Mouse (Mus musculus) forebrain, embryonic 12.5 days (tissue): ENCODE data around the gene Gm45021. TPM values are rescaled to one million over a fixed set of nuclear protein-coding genes. Genes with fewer than 3 reads are reported as not detected.
"Not testable (repeated sequence)": the region's sequence is repeated elsewhere in the genome, so short reads cannot be mapped to it uniquely, and the experiment has no call there.

ENCODE experiments used
- ATAC-seq: fragments of 200-750 bp; cut with Nextera tagmentation; 2 replicates; pipeline ENCODE4 v1.8.0; 2017; ENCODE audit warnings: moderate TSS enrichment; ENCODE audit not compliant: low FRiP score
- H3K27ac ChIP-seq: fragments of 300-500 bp; sonication (generic); 2 replicates; pipeline ENCODE4 v1.5.1; 2016; ENCODE audit warnings: mild to moderate bottlenecking
- H3K27me3 ChIP-seq: fragments of 300-500 bp; sonication (generic); 2 replicates; pipeline ENCODE4 v1.6.1; 2016; ENCODE audit warnings: mild to moderate bottlenecking
- H3K36me3 ChIP-seq: fragments of 300-500 bp; sonication (generic); replicated peaks from 2 replicates; pipeline ENCODE4 v1.6.1; 2016; ENCODE audit warnings: mild to moderate bottlenecking
- H3K4me1 ChIP-seq: fragments of 300-500 bp; sonication (generic); 2 replicates; pipeline ENCODE4 v1.6.1; 2016
- H3K4me2 ChIP-seq: fragments of 300-500 bp; sonication (generic); 2 replicates; pipeline ENCODE4 v1.6.1; 2016; ENCODE audit warnings: mild to moderate bottlenecking, moderate library complexity
- H3K4me3 ChIP-seq: fragments of 300-500 bp; sonication (generic); replicated peaks from 2 replicates; pipeline ENCODE4 v1.5.1; 2016; ENCODE audit warnings: mild to moderate bottlenecking
- H3K9ac ChIP-seq: fragments of 300-500 bp; sonication (generic); 2 replicates; pipeline ENCODE4 v1.6.1; 2016; ENCODE audit warnings: mild to moderate bottlenecking
- H3K9me3 ChIP-seq: fragments of 300-500 bp; sonication (generic); 2 replicates; pipeline ENCODE4 v1.6.1; 2016
- WGBS: fragments of 180-500 bp; shearing (Covaris S2); methylation state at CpG from one replicate; pipeline ENCODE4 v1.1.7; 2016; 5-methylcytosine and 5-hydroxymethylcytosine counted together
- polyA plus RNA-seq: library from polyadenylated mRNA; unstranded; fragments of >200 nt; fragmentation: Nextera tagmentation; extraction: Ambion mirVana; gene quantifications from 2 replicates; pipeline ENCODE4 v1.2.1, GENCODE M21; 2016

Gm45021 gene
- polyA plus RNA-seq, 1 experiment from 2014 or later = not detected

DNA sequence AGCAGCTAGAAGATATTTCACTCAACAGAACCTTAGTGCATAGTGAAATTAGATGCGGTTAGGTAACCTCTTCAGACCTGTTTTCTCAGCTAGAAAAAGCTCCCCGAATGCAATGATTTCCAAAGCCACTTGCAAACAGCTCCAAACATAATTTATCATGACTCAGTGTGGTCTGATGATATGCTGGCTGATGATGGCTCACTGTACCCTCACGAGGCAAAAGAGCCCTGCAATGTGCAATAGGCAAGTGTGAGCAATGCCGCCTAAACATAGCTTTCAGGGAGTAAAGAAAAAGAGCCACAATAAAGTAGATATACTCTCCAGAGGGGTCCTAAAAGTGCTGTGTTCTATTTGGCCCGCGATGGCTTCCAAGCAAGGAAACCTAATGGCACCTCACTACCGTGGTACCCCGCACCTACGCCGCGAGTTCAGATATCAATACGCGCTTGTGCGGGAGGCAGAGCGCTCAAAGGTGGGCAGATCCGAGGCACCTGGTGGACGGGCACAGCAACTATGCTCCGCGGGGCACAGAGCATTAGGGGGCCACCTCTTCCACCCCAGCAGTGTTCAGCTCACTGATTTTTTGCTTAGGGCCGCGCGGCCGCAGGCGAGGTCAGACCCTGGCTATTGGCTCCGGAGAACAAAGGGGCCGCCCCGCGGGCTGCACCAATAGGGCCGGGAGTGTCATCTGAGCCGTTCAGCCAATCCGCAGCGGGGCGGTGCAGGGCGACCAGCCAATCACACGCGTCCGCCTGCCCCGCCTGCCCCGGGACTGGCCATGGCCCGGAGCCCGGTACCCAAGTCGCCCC is 12.1 kb downstream of the Gm45021 start, which contains the start of gene Zfp775:
Zfp775 (plus strand) TSS at position 793 of the 809 bp plus-strand sequence.
- Histone ChIP-seq H3K4me2 (peak within 1 kb of the TSS; percentile 90), H3K27me3 (no peaks in the 10 kb centered on the region), H3K4me3 (peak within 1 kb of the TSS; percentile 72), H3K9me3 (peaks cover 15% of the 10 kb centered on the region), H3K27ac (peak within 1 kb of the TSS; percentile 85), H3K4me1 (peaks cover 18% of the 10 kb centered on the region), H3K36me3 (peaks cover 37% of the 10 kb centered on the region), H3K9ac (peak within 1 kb of the TSS; percentile 82)
- peak; percentile 99 for ATAC-seq
- 4% methylated on average over 42 of the region's 42 CpGs for whole genome bisulfite sequencing

DNA sequence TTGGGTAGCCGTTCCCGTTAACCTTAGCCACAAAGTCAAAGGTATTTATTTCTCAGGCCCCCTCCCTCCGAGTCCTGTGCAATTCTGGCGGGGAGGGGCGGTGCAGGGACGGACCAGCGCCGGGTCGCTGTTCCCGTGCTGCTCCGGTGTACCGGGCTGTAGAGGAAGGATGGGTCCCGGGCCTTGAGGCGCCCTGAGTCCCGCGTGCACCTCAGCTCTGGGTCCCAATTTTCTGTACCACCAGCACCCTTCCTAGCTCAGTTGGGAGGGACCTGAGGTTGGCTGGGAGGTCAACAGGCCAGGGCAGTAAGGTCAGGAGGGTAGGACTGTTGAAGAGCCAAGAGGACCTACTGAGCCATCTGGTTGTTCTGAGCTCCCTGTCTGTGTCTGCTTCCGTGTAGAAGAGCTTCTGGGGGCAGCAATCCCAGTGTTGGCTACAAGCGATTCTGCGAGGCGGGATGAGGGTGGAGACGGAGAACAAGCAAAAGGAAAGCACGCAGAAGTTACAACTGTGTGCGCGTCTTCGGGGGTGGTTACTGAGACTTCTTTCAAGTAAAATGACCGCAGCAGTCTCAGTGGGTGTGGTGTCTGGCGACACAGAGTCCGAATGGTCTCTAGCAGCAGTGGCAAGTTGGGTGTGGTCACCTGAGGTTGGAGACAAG is 12.8 kb downstream of the Gm45021 start:
- Histone ChIP-seq H3K9me3 (peaks cover 7% of the 10 kb centered on the region), H3K9ac (peak overlapping the region; percentile 82), H3K27me3 (no peaks in the 10 kb centered on the region), H3K4me1 (peaks cover 18% of the 10 kb centered on the region), H3K36me3 (peaks cover 30% of the 10 kb centered on the region), H3K27ac (peak overlapping the region; percentile 80), H3K4me3 (peak overlapping the region; percentile 72), H3K4me2 (peak overlapping the region; percentile 90)
- WGBS = 1% methylated on average over 28 of the region's 28 CpGs
- peak; percentile 84 for ATAC-seq

DNA sequence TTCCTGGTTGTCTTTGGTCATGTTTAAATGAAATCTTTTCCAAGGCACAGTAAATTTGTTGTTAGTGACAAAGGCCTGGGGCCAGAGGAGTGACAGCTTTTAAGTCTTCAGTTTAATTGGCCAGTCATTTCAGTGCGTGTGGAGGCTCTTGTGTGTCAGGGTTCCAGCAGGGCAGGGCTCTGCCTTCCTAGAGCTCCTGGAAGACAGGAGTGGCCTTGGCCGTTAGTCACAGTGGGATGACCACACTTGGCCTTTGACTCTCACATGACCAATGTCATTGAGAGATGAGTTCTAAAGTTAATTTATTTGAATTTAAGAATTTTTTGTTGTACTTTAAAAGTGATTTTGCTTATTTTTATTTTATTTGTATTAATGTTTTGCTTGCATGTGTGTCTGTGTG is 18.7 kb downstream of the Gm45021 start:
- no peak for ATAC-seq
- WGBS = 71% methylated on average over 2 of the region's 2 CpGs

DNA sequence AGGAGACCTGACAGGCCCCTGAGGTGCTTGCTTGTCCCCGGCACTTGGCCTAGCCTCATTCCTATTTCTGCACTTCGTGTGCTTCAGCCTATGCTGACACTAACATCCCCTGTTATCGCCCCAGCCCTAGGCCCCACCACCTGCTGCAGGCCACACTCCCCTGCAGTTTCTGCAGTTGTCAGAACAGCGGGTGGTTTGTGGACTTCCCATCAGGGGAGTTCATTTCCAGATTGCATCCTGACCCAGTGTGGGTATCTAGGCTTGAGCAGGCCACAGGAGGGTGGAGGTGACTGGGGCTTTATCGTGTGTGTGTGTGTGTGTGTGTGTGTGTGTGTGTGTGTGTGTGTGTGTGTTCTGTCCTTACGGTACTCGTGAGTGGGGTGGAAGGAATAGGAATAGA is 20.1 kb downstream of the Gm45021 start:
- Histone ChIP-seq H3K9ac (no peak overlapping the region), H3K9me3 (no peaks in the 10 kb centered on the region), H3K4me1 (no peaks in the 10 kb centered on the region; the same call in 1 of the 2 replicates), H3K27me3 (no peaks in the 10 kb centered on the region), H3K36me3 (peaks cover 18% of the 10 kb centered on the region), H3K4me3 (no peak overlapping the region), H3K27ac (no peak overlapping the region), H3K4me2 (no peak overlapping the region)
- 78% methylated on average over 7 of the region's 7 CpGs for WGBS
- ATAC-seq = no peak

More for the DNA sequence above, 18.7 kb downstream of the Gm45021 start:
- Histone ChIP-seq H3K4me1 (no peaks in the 10 kb centered on the region; the same call in 1 of the 2 replicates), H3K27me3 (no peaks in the 10 kb centered on the region), H3K4me3 (no peak overlapping the region), H3K27ac (no peak overlapping the region), H3K36me3 (peaks cover 5% of the 10 kb centered on the region), H3K9me3 (no peaks in the 10 kb centered on the region), H3K9ac (no peak overlapping the region), H3K4me2 (no peak overlapping the region)

DNA sequence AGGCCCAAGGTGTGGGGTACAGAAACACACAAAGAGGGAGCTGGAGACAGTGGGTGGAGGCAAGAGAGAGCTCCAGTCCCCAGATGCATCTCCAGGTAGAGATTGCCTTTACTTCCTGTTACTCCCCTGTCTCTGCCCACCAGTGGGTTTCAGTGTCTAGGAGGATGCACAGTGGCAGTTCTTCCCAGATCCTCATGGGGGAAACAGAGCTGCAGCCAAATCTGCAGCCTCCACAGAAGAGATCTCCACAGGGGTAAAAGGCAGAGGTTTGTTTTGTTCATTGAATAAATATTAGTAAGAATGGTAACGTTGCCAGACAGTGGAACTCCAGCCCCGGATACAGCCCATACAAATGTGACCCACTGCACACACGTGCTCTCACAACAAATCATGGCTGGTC is 21.2 kb downstream of the Gm45021 start:
- Histone ChIP-seq H3K9me3 (no peaks in the 10 kb centered on the region), H3K27ac (no peak overlapping the region), H3K4me3 (no peak overlapping the region), H3K4me1 (no peaks in the 10 kb centered on the region; the same call in 1 of the 2 replicates), H3K27me3 (no peaks in the 10 kb centered on the region), H3K36me3 (peaks cover 24% of the 10 kb centered on the region), H3K9ac (no peak overlapping the region), H3K4me2 (no peak overlapping the region)
- 88% methylated on average over 3 of the region's 3 CpGs for WGBS
- ATAC-seq = no peak

DNA sequence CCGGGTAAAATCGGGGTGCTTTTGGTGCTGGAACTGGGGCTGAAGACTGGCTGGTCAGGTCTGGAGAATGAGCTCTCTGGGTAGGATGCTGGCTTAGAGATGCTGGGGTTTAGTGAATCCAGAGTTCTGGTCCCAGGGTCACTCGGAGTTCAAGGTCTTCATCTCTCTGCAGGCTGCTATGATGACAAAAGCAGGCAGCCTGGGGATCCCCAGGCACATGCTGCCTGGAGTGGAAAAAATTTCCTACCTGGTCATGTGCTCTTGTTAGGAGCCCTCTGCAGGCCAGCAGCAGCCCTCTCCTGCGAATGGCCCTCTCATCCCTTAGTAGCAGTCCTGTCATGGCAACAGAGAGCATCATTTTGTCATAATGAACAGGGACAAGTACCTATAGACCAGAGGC is 24.1 kb downstream of the Gm45021 start:
- H3K36me3 ChIP-seq = peaks cover 31% of the 10 kb centered on the region
- no peak overlapping the region for H3K9ac ChIP-seq
- no peak for ATAC-seq
- H3K4me2 ChIP-seq = no peak overlapping the region
- H3K27me3 ChIP-seq = no peaks in the 10 kb centered on the region
- no peak overlapping the region for H3K27ac ChIP-seq
- no peaks in the 10 kb centered on the region; the same call in 1 of the 2 replicates for H3K4me1 ChIP-seq
- 90% methylated on average over 4 of the region's 4 CpGs for WGBS
- no peak overlapping the region for H3K4me3 ChIP-seq
- H3K9me3 ChIP-seq = no peaks in the 10 kb centered on the region

DNA sequence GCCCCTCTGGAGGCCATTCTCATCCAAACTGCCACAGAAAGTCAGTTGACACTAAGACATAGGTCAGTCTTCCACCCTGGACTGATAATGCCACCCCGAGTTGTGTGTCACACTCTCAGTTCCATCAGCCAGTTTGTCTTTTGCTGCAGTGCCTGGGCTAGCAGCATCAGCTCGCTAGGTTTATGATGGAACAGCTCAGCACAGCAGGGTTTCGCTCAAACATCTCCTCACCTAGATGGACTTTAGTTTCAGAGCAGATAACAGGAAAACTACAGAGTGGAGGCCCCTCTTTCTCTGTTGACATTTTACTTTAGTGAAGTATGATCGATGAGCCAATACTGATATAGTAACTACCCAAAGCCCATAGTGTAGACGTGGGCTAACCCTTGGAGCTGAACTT is 25.3 kb downstream of the Gm45021 start:
- Histone ChIP-seq H3K4me3 (no peak overlapping the region), H3K36me3 (peaks cover 38% of the 10 kb centered on the region), H3K9ac (no peak overlapping the region), H3K9me3 (no peaks in the 10 kb centered on the region), H3K4me1 (no peaks in the 10 kb centered on the region), H3K27ac (no peak overlapping the region), H3K4me2 (no peak overlapping the region), H3K27me3 (no peaks in the 10 kb centered on the region)
- WGBS = 93% methylated on average over 5 of the region's 5 CpGs
- ATAC-seq = no peak

DNA sequence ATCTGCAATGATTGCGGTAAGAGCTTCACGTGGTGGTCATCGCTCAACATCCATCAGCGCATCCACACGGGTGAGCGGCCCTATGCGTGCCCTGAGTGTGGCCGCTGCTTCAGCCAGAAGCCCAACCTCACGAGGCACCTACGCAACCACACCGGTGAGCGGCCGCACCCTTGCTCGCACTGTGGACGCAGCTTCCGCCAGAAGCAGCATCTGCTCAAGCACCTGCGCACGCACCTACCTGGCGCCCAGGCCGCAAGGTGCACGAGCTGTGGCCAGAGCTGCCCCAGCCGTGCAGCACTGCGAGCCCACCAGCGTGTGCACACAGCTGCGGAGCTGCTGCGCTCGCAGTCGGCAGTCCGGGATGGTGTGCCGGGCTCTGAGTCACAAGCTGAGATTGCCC is 30.6 kb downstream of the Gm45021 start:
- 94% methylated on average over 30 of the region's 30 CpGs for WGBS
- Histone ChIP-seq H3K4me1 (no peaks in the 10 kb centered on the region), H3K4me2 (no peak overlapping the region), H3K9me3 (no peaks in the 10 kb centered on the region), H3K36me3 (peaks cover 33% of the 10 kb centered on the region), H3K27ac (no peak overlapping the region), H3K4me3 (no peak overlapping the region), H3K9ac (no peak overlapping the region), H3K27me3 (peaks cover under 1% of the 10 kb centered on the region)
- no peak for ATAC-seq

DNA sequence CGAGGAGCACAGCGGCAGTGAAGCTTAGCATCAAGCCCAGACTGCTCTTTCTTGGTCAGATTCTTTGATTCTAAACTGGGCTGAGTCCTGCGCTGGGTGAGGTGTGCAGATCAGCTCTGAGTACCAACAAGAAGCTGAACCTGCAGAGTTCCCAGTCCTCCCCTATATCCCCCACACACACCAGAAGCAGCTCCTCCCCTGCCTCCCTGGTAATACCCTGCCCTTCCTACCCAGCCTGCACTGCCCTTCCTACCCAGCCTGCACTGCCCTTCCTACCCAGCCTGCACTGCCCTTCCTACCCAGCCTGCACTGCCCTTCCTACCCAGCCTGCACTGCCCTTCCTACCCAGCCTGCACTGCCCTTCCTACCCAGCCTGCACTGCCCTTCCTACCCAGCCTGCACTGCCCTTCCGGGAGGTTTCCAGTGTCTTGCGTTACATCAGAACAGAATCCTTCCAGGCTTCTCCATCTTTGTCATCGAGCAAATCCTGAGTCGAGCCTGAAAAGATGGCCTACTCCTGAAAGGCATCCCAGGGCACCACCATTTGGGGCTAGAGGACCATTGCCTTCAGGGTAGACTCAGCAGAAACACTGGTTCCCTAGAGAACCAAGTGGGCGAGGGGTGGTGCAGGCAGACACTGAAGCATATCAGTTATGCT is 32.9 kb downstream of the Gm45021 start:
- H3K9ac ChIP-seq, ATAC-seq, H3K4me2 ChIP-seq, H3K27ac ChIP-seq, H3K9me3 ChIP-seq, H3K4me3 ChIP-seq: not testable (repeated sequence)
- WGBS = 87% methylated on average over 8 of the region's 8 CpGs
- peaks cover 22% of the 10 kb centered on the region for H3K27me3 ChIP-seq
- H3K36me3 ChIP-seq = peaks cover 28% of the 10 kb centered on the region
- H3K4me1 ChIP-seq = peaks cover 10% of the 10 kb centered on the region

DNA sequence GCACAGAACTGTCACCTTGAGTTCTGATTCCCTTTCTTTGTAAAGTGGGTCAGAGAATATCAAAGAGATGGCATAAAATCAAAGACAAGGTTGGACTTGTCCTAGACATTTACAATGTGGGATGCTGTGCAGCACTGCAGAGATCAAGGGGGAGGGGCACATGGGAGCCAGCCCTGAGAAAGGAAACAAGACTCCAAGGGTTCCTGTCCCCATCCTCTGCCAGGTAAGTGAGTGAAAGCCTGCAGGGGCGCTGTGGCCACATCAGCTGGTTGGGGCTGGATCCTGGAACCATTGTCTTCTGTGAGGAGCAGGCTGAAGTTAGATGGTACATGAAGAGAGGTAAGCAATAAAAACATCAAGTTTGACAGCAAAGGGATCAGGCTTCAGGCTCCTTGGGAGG is 34.0 kb downstream of the Gm45021 start:
- Histone ChIP-seq H3K27me3 (peaks cover 33% of the 10 kb centered on the region), H3K9me3 (no peaks in the 10 kb centered on the region), H3K4me2 (no peak overlapping the region), H3K4me1 (peaks cover 14% of the 10 kb centered on the region), H3K4me3 (no peak overlapping the region), H3K27ac (no peak overlapping the region), H3K36me3 (peaks cover 24% of the 10 kb centered on the region), H3K9ac (no peak overlapping the region)
- ATAC-seq = no peak
- WGBS = 24% methylated on average over 1 of the region's 1 CpGs

DNA sequence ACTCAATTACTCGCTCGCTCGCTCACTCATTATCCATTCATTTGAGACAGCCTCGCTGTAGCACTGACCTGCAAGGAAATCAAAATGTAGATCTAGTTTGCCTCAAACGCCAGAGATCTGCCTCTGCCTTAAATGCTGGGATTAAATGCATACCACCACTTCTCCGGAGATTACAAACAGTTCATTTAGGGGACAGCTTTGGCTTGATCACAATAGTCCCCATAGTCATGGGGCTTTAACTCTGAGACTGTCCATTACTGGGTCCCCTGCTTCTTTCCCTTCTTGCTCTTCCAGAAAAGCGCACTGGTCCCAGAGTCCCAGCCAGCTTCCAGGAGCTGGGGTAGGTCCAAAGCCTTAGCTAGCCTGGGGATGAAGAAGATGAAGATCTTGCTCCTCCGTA is 37.1 kb downstream of the Gm45021 start, which contains the start of gene AI854703:
AI854703 (plus strand) TSS at position 301 of the 400 bp plus-strand sequence.
- Histone ChIP-seq H3K4me3 (peak within 1 kb of the TSS; percentile 44), H3K36me3 (no peaks in the 10 kb centered on the region), H3K4me2 (peak within 1 kb of the TSS; percentile 66), H3K9me3 (no peaks in the 10 kb centered on the region), H3K27ac (no peak within 1 kb of the TSS), H3K27me3 (peaks cover 56% of the 10 kb centered on the region), H3K4me1 (peaks cover 23% of the 10 kb centered on the region), H3K9ac (peak within 1 kb of the TSS; percentile 48)
- ATAC-seq = no peak
- WGBS = 16% methylated on average over 8 of the region's 8 CpGs

DNA sequence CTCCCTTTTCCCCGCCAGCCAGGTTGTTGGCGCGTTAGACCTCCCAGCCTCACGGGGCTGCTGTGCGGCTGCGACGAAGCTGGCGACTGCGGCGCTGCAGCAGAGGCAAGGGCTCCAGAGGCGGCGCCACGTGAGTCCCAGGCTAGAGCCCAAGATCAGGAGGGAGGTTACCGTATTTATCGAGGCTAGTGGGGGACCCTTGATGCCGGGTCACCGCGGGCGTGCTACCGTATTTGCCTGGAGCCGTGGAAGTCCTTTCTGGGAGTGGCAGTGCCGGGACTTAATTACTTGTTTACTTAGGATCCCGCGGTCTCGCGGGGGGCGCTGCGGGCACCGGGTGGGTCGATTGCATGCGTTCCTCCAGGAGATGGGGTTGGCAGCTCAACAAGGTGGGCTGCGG is 37.6 kb downstream of the Gm45021 start:
- Histone ChIP-seq H3K4me2 (peak overlapping the region; percentile 66), H3K27me3 (peaks cover 61% of the 10 kb centered on the region), H3K9ac (peak overlapping the region; percentile 48), H3K4me3 (peak overlapping the region; percentile 44), H3K4me1 (peaks cover 23% of the 10 kb centered on the region), H3K36me3 (no peaks in the 10 kb centered on the region), H3K9me3 (no peaks in the 10 kb centered on the region), H3K27ac (no peak overlapping the region)
- ATAC-seq = 0 out of 2 replicates have a peak, but pooled peaks have one; percentile 2
- WGBS = under 1% methylated on average over 32 of the region's 32 CpGs
